Mouse (Mus musculus) embryonic fibroblast, embryonic 13.5 days (primary cell): ENCODE results near the gene Slc22a22. TPM values are rescaled to one million over a fixed set of nuclear protein-coding genes. Genes with fewer than 3 reads are reported as not detected.
A peak's percentile ranks its signal among the peaks of the same experiment; 100 is the strongest.

Source experiments
- H3K27ac ChIP-seq: 2 replicates; pipeline ENCODE4 v1.5.1; 2012; ENCODE audit warnings: low read length, control low read depth, inconsistent platforms; ENCODE audit not compliant: insufficient read depth
- H3K4me1 ChIP-seq: 2 replicates; pipeline ENCODE4 v1.6.1; 2011; ENCODE audit warnings: low read length; ENCODE audit not compliant: control insufficient read depth, insufficient read depth
- H3K4me3 ChIP-seq: 2 replicates; pipeline ENCODE4 v1.5.1; 2011; ENCODE audit warnings: mild to moderate bottlenecking, control low read depth, low read length; ENCODE audit not compliant: insufficient read depth
- CTCF ChIP-seq: IDR thresholded peaks from 2 replicates; pipeline ENCODE4 v1.5.1; 2011; ENCODE audit warnings: mild to moderate bottlenecking, control low read depth, low read length, moderate library complexity, borderline replicate concordance; ENCODE audit not compliant: insufficient read depth
- POLR2A ChIP-seq: IDR thresholded peaks from 2 replicates; pipeline ENCODE4 v1.6.1; 2011; ENCODE audit warnings: low read depth, mild to moderate bottlenecking, control low read depth, low read length, moderate library complexity
- polyA plus RNA-seq: library from polyadenylated mRNA; stranded (reverse); fragments of >200 nt; gene quantifications from 2 replicates; pipeline ENCODE4 v1.2.4, GENCODE M21; 2011; ENCODE audit warnings: low read depth; ENCODE audit not compliant: missing spikeins, insufficient read length

Slc22a22 gene
- polyA plus RNA-seq, result not detected in 2 replicates

DNA sequence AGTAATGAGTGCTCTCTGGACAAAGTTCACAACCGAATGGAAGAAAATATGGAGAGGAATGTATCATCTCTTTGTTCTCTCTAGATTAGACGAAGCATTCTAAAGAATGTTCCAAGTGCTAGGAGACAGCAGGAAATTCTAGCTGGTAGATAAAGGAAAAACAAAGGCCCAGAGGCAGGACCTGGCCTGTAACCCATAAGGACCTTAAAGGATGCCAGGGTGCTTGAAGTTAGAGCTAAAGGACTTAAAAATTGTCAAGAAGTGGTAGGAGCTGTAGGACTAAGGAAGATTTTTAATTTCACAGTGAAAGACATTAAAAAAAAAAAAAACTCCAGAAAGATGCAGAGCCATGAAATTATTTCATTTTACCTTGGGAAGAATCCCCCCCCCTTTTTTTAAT lies at the start of gene Slc22a22:
Slc22a22 (minus strand) TSS at position 101 of the 400 bp plus-strand sequence.
- no peak for TF ChIP-seq CTCF
- TF ChIP-seq POLR2A, result no peak
- Histone ChIP-seq H3K4me3 (no peak within 1 kb of the TSS), H3K4me1 (no peaks in the 10 kb centered on the region), H3K27ac (no peak within 1 kb of the TSS)

DNA sequence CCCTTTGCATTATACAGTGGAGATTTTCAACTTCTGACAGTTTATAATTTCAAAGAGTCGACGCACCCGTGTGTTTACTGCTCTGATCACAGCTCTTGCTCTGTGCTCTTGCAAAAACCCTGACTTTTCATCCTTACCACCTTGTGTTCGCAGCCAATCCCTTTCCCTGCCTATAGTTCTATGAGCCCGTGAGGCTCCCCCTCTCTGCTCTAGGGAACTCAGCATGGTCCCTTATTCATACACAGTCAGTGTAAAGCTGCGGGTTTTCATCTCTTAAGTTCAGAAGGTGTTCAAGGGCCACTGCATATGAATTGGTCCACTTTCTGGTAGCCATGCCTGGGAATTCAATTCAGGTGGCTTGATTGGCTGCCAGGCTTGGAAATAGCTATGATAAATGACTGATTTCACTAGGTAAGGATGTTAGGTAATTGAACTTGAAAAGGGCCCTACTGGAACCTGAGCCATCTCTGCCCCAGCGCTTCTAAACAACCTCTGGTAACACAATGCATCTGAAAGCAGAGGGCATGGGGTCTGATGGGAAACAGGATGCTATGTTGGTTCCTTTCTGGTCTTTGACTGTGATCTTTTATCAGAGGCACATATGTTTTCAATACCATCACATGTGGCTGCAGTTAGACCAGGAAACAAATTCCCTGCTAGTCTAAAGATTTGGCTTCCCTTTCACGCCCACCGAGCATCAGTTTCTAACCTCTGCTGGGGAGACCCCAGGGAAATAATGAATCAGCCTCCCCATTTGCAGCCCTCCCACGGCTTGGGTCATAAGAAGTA lies 46.3 kb upstream of the Slc22a22 start:
- no peak overlapping the region for H3K4me3 ChIP-seq
- no peak overlapping the region for H3K27ac ChIP-seq
- TF ChIP-seq CTCF (no peak), POLR2A (no peak)

DNA sequence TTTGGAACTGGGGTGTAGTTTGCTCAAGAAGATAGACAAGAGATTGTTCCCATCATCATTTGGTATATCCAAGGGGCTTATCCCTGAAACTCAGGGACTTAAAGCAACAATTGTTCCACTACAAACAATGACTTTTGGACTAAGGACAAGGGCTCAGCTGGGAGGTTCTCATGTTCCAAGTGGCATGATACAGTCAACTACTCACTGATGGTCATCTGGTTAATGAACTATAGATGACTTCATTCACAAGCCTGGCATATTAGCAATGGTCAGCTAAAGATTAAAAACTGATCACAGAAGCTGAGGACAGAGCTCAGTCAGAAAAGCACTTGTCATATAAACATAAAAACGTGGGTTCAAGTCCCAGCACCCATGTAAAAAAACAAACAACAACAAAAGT lies 44.7 kb upstream of the Slc22a22 start:
- TF ChIP-seq POLR2A (no peak), CTCF (no peak)
- no peaks in the 10 kb centered on the region for H3K4me1 ChIP-seq
- no peak overlapping the region for H3K27ac ChIP-seq
- no peak overlapping the region for H3K4me3 ChIP-seq

More for the DNA sequence above, 46.3 kb upstream of the Slc22a22 start:
- no peaks in the 10 kb centered on the region for H3K4me1 ChIP-seq

DNA sequence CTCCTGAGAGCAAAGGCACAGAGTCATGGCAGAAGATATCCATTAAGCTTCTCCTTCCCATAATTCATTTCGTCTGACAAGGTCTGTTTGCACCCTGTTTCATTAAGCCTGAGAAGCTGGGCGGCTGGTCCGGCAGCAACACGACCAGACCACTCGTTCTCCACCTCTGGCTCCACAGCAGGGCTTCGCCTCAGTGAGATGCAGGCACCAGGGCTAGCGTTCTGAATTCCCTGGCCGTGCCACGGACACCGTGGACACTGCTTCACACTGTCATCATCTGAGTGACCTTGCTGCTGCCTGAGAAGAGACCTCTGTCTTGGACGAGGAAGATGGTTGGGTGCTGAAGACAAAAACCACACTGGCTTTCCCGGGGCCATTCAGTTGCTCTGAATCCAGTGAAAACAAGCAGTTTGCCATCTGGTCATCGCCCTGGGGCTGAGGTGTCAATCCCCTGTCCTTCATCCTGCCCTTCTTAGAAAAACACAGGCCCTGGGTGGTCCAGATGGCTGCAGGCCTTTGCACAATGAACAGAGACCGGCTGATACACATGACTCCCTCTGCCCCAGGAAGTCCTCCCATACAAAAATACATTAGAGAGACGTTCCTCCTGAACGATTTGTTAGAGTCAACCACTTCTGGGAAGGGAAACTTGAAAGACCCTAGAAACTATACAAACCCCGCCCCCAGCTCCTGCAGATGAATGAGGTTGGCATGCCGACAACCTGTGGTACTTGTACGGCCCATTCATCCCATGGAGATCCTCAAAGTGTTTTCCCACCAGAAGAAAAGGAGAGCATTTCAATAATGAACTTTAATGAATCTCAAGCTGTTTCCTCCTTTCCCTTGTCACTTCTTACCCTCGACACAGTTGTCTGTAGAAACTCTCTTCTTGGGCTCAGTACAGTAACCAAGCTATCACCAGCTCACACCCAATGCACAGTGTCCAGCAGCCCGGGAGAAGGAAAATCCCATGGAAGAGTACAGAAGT lies 32.1 kb upstream of the Slc22a22 start:
- H3K27ac ChIP-seq, result no peak overlapping the region
- TF ChIP-seq CTCF (no peak), POLR2A (no peak)
- H3K4me3 ChIP-seq, result no peak overlapping the region

DNA sequence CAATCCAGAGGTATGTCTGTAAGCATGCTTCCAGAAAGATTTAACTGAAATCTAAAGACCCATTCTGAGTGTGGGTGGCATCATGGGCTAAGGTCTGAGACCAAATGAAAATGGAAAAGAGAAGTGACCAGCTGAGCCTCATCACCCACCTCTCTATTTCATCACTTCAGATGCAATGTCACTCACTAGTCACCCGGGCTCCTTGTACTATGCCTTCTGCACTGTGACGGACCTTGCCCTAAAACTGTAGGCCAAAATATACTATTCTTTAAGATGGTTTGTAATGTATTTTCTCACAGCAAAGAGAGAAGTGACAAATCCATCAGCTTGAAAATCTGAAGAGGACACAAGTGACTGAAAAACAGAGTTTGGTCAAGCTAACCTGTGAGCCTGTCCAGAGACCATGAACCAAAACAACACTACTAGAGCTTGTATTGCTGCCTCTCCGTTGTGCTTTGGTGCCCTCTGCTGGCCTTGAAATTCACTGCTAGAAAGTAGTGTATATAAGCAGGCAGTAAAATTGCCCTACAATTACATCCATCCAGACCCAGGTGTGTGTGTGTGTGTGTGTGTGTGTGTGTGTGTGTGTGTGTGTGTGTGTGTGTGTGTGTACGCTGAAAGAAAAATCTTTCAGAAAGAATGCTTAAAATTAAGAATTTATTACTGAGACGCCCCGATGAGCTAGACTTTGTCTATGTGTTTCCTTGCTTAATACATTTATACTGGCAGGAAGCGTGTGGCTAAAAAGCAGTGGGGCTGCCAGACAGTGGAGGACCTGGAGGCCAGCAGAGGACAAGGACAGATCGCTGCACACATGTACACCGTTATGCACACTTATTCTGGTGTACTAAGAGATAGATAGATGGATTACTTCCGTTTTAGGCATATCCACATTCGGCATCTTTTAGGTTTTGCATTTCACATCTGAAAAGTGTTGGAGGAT lies 31.1 kb upstream of the Slc22a22 start:
- no peaks in the 10 kb centered on the region for H3K4me1 ChIP-seq
- H3K27ac ChIP-seq, result no peak overlapping the region
- peak; percentile 54; the same call in 1 of the 2 replicates for TF ChIP-seq CTCF
- TF ChIP-seq POLR2A, result no peak
- H3K4me3 ChIP-seq, result no peak overlapping the region

More for the DNA sequence above, 32.1 kb upstream of the Slc22a22 start:
- H3K4me1 ChIP-seq, result no peaks in the 10 kb centered on the region

DNA sequence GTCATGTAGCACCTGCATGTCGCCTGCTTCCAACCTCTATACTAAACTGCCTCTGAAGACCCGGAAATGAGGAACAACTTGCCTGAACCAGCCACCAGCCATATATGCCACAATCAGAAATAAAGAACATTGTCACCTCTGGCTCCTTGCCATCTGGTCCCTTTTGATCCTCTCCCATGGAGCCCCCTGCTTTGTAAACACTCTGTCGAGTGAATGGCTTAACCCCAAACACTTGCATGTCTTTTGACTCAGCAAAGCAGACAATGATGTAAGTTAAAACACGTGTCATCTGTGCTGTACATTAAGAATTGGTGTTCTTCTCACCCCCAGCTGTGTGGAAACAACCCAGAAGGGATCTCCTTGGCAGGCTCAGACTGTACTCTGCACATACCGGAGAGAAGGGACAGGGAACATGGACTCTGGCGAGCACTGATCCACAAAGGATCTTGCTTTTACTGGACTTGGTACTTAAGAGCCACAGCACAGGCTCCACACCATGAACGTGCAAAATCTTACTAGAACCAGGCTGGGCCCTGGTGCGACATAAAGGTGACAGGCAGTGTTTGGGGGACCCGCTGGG lies 26.8 kb upstream of the Slc22a22 start:
- Histone ChIP-seq H3K4me1 (no peaks in the 10 kb centered on the region), H3K4me3 (no peak overlapping the region), H3K27ac (no peak overlapping the region)
- TF ChIP-seq POLR2A, result no peak
- no peak for TF ChIP-seq CTCF

DNA sequence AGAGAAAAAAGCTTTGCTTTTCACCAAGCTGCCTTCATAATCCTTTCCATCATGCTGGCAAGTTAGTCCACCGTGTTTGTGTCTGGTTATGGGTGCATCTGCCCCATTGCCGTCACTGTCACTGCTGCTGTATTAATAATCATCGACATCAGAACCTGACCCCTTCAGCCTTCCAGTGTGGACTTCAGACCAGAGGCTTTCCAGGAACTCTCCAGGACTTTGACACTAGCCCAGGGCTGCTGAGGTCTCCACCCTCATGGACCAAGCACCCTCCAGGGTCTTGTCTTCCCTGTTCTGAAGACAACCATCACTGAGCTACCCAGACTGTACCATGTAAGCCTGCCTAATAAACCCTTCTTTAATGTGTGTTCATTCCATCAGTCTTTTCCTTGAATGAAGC lies 26.2 kb upstream of the Slc22a22 start:
- no peak overlapping the region for H3K27ac ChIP-seq
- H3K4me3 ChIP-seq, result no peak overlapping the region
- H3K4me1 ChIP-seq, result no peaks in the 10 kb centered on the region
- TF ChIP-seq CTCF, result no peak
- TF ChIP-seq POLR2A, result no peak

DNA sequence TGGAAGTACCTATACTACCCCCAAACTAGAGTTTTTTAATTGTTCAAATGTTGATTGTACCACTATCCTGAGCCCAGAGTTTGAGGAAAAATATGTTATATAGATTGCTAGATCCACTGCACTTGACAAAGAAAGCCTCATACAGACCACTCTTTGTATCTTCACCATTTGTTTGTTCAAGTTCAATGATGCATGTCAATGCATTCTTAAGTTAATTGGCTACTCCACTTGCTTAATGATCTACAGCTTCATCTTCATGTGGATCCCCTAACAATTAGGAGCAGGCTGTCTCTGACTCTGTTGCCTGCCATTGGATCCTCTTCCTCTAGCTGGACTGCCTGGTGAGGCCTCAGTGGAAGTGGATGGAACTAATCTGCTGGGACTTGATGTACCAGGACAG lies 24.1 kb upstream of the Slc22a22 start:
- H3K4me1 ChIP-seq, result no peaks in the 10 kb centered on the region
- H3K4me3 ChIP-seq, result no peak overlapping the region
- TF ChIP-seq POLR2A (no peak), CTCF (no peak)
- no peak overlapping the region for H3K27ac ChIP-seq
